ENCODE assay signal across 18 mouse cellular contexts in the genomic region with DNA sequence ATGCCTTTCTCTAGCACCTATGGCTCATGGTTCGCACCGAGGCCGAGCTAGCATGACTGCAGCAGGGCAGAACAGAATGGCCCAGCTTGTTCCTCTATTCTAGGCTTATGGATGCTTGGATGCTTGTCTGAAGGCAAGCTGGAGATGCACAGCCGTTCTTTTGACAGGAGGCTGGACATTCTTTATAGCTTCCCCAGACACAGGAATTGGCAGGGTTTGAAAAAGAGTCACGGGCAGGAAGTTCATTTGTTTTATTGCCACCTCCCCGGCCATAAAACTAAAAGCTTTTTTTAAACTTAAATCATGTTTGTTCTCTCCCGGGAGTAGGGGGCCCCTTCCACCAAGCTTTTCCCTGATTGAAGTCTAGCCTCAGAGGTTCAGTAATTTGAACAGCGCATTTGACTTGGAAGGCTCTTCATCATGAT. TPM values are rescaled to one million over a fixed set of nuclear protein-coding genes. Genes with fewer than 3 reads are reported as not detected.
DNase-seq lines count a peak whose midpoint lies in the region; ATAC-seq and TF ChIP-seq lines count a peak whose summit lies in the region.
"Had no signal": no experiment of that assay in that cellular context is flagged by ENCODE, and none has a peak within 500 bp of the region (broad histone marks: within the 10 kb centered on the region; RNA-seq: fewer than 3 reads in every experiment).

No protein-coding gene starts in this region.

- H3K27me3 ChIP-seq in kidney, embryonic 15.5 days: no peaks in the 10 kb centered on the region
- no peaks in the 10 kb centered on the region for H3K27me3 ChIP-seq in embryonic facial prominence, embryonic 14.5 days (replicated peaks; ENCODE audit: control insufficient read depth, insufficient read depth, low read length)
- H3K27me3 ChIP-seq in limb, embryonic 14.5 days (ENCODE audit: control insufficient read depth, insufficient read depth, low read length): no peaks in the 10 kb centered on the region
- H3K27me3 ChIP-seq: heart, embryonic 15.5 days; megakaryocyte, embryonic 14.5 days; neural tube, embryonic 13.5 days; stomach, embryonic 15.5 days had no signal

- no peaks in the 10 kb centered on the region for H3K36me3 ChIP-seq in kidney, embryonic 15.5 days
- no peaks in the 10 kb centered on the region for H3K36me3 ChIP-seq in embryonic facial prominence, embryonic 14.5 days (ENCODE audit: control insufficient read depth, insufficient read depth, low read length)
- no peaks in the 10 kb centered on the region for H3K36me3 ChIP-seq in limb, embryonic 14.5 days (ENCODE audit: control insufficient read depth, insufficient read depth, low read length)
- H3K36me3 ChIP-seq: heart, embryonic 15.5 days; neural tube, embryonic 13.5 days; stomach, embryonic 15.5 days had no signal

- 9% methylated on average over 8 of the region's 8 CpGs for WGBS in kidney, embryonic 15.5 days
- WGBS in embryonic facial prominence, embryonic 14.5 days: 40% methylated on average over 8 of the region's 8 CpGs
- 7% methylated on average over 8 of the region's 8 CpGs for WGBS in limb, embryonic 14.5 days

- H3K9me3 ChIP-seq in kidney, embryonic 15.5 days (replicated peaks): no peaks in the 10 kb centered on the region
- H3K9me3 ChIP-seq in embryonic facial prominence, embryonic 14.5 days (ENCODE audit: control insufficient read depth, low read length): no peaks in the 10 kb centered on the region
- no peaks in the 10 kb centered on the region for H3K9me3 ChIP-seq in limb, embryonic 14.5 days (ENCODE audit: control insufficient read depth, low read length)
- H3K9me3 ChIP-seq: heart, embryonic 15.5 days; megakaryocyte, embryonic 14.5 days; neural tube, embryonic 13.5 days; stomach, embryonic 15.5 days had no signal

- peak; percentile 86 for ATAC-seq in kidney, embryonic 15.5 days (replicated peaks; ENCODE audit: low FRiP score)
- ATAC-seq in embryonic facial prominence, embryonic 14.5 days (ENCODE audit: low read depth): no peak; the same call in 1 of the 2 replicates
- peak; percentile 47; the same call in 1 of the 2 replicates for ATAC-seq in limb, embryonic 14.5 days (ENCODE audit: low FRiP score, low read depth)
- ATAC-seq: inflammation-experienced regulatory T-cells, adult 6 months; Patski had no signal

- peaks cover 9% of the 10 kb centered on the region for H3K4me1 ChIP-seq in kidney, embryonic 15.5 days
- 0 out of 2 replicates have a peak, but pooled peaks cover 3% of the 10 kb centered on the region for H3K4me1 ChIP-seq in embryonic facial prominence, embryonic 14.5 days (ENCODE audit: control insufficient read depth, insufficient read depth, low read length)
- H3K4me1 ChIP-seq in limb, embryonic 14.5 days (ENCODE audit: control insufficient read depth, insufficient read depth, low read length): peaks cover 12% of the 10 kb centered on the region
- H3K4me1 ChIP-seq: heart, embryonic 15.5 days; megakaryocyte, embryonic 14.5 days had no signal

- H3K27ac ChIP-seq in kidney, embryonic 15.5 days: no peak overlapping the region
- H3K27ac ChIP-seq in embryonic facial prominence, embryonic 14.5 days (replicated peaks; ENCODE audit: low read depth, low read length): no peak overlapping the region
- H3K27ac ChIP-seq in limb, embryonic 14.5 days (replicated peaks; ENCODE audit: low read depth, low read length): no peak overlapping the region
- H3K27ac ChIP-seq: heart, embryonic 15.5 days; liver, embryonic 14.5 days; neural tube, embryonic 13.5 days; stomach, embryonic 15.5 days had no signal

- no peak overlapping the region for H3K9ac ChIP-seq in kidney, embryonic 15.5 days
- H3K9ac ChIP-seq in embryonic facial prominence, embryonic 14.5 days (ENCODE audit: low read depth, low read length): no peak overlapping the region
- no peak overlapping the region for H3K9ac ChIP-seq in limb, embryonic 14.5 days (ENCODE audit: low read depth, low read length, severe bottlenecking)
- H3K9ac ChIP-seq: heart, embryonic 15.5 days; liver, embryonic 14.5 days; neural tube, embryonic 13.5 days; stomach, embryonic 15.5 days had no signal

- H3K4me3 ChIP-seq in kidney, embryonic 15.5 days (replicated peaks): no peak overlapping the region
- H3K4me3 ChIP-seq in embryonic facial prominence, embryonic 14.5 days (ENCODE audit: low read depth, low read length): no peak overlapping the region
- H3K4me3 ChIP-seq in limb, embryonic 14.5 days (replicated peaks; ENCODE audit: low read length): no peak overlapping the region
- H3K4me3 ChIP-seq: heart, embryonic 15.5 days; megakaryocyte, embryonic 14.5 days; neural tube, embryonic 13.5 days; stomach, embryonic 15.5 days had no signal

- no peak for TF ChIP-seq POLR2A in limb, embryonic 14.5 days (IDR thresholded peaks at IDR 0.05; ENCODE audit: borderline replicate concordance, extremely low read depth, insufficient read depth, insufficient read length)

- no peak for DNase-seq in kidney, adult 9 months
- DNase-seq in embryo, embryonic 10.5 days (ENCODE audit: low spot score): peak; percentile 28
- DNase-seq in embryonic facial prominence, embryonic 14.5 days (ENCODE audit: low spot score): peak; percentile 67
- peak; percentile 51 for DNase-seq in limb, embryonic 14.5 days (ENCODE audit: low spot score)
- no peak for DNase-seq in left cerebral cortex, postnatal 10 days (ENCODE audit: extremely low spot score in 1 of 2, low spot score in 2 of 2)
- DNase-seq in urinary bladder, postnatal 4 days (ENCODE audit: low spot score in 2 of 2): no peak
- DNase-seq: cerebellum, adult 9-11 months; heart, adult 18-20 months; lung, postnatal 14 days; right cerebral cortex, postnatal 14 days had no signal

- H3K4me2 ChIP-seq in kidney, embryonic 15.5 days: no peak overlapping the region
- H3K4me2 ChIP-seq in embryonic facial prominence, embryonic 14.5 days (ENCODE audit: low read depth, low read length): no peak overlapping the region
- no peak overlapping the region; the same call in 1 of the 2 replicates for H3K4me2 ChIP-seq in limb, embryonic 14.5 days (replicated peaks; ENCODE audit: low read depth, low read length, severe bottlenecking)
- H3K4me2 ChIP-seq: heart, embryonic 15.5 days; neural tube, embryonic 13.5 days; stomach, embryonic 15.5 days had no signal

- intact Hi-C loops in left cerebral cortex, postnatal 10 days (cut with DNase I): loop anchor here (10.0 kb wide), 1 partner anchor 102 kb away; no protein-coding TSS in a partner anchor

RNA-seq across cellular contexts. Expression of a gene that starts 35.6 kb away (rescaled TPM):
- polyA plus RNA-seq in kidney, embryonic 15.5 days (2015; fragmentation: Nextera tagmentation; extraction: Ambion mirVana): 98.0 and 106 TPM in 2 replicates
- polyA plus RNA-seq in embryonic facial prominence, embryonic 14.5 days (2014; fragmentation: Nextera tagmentation; extraction: Ambion mirVana): 73.6 and 74.8 TPM in 2 replicates
- polyA plus RNA-seq in limb, embryonic 14.5 days (2012; rRNA removed): 21.7 and 39.1 TPM in 2 replicates
- 84.2 and 92.9 TPM in 2 replicates for polyA plus RNA-seq in limb, embryonic 14.5 days (2014; fragmentation: Nextera tagmentation; extraction: Ambion mirVana)
- 10 to 100 TPM; 34.1 to 36.7 TPM for total RNA-seq in left cerebral cortex, postnatal 10 days (2021)

Comparison
In these comparisons a context has a peak if more than half of its experiments do, and no peak if none do; other contexts are left out.
1. DNase-seq: peak in embryo, embryonic 10.5 days (single experiment), embryonic facial prominence, embryonic 14.5 days (single experiment) and limb, embryonic 14.5 days (single experiment); none in kidney, adult 9 months (single experiment), left cerebral cortex, postnatal 10 days (0 of 2) and urinary bladder, postnatal 4 days (0 of 2).